Mouse (Mus musculus) spleen, adult 2 months (tissue): ENCODE results near the gene Asxl2. TPM values are rescaled to one million over a fixed set of nuclear protein-coding genes. Genes with fewer than 3 reads are reported as not detected.
"Not testable (repeated sequence)": the region's sequence is repeated elsewhere in the genome, so short reads cannot be mapped to it uniquely, and the experiment has no call there.

Experiments used
- DNase-seq, 2 experiments: peaks; one replicate each; pipeline versions ENCODE4 v3.0.0 to v3.0.0-alpha.2; 2012 to 2021; ENCODE audit warnings: low spot score in 2 of 2, low read depth in 1 of 2
- H3K27ac ChIP-seq: fragments of 200-500 bp; 2 replicates; pipeline ENCODE4 v1.5.1; 2012; ENCODE audit warnings: low read length, inconsistent platforms; ENCODE audit not compliant: insufficient read depth
- H3K27me3 ChIP-seq: fragments of 200-500 bp; 2 replicates; pipeline ENCODE4 v1.6.1; 2012; ENCODE audit warnings: mild to moderate bottlenecking, moderate library complexity, low read length, inconsistent platforms; ENCODE audit not compliant: control insufficient read depth, insufficient read depth
- H3K36me3 ChIP-seq: fragments of 200-500 bp; 2 replicates; pipeline ENCODE4 v1.6.1; 2012; ENCODE audit warnings: mild to moderate bottlenecking, low read length, inconsistent platforms; ENCODE audit not compliant: control insufficient read depth, insufficient read depth
- H3K4me1 ChIP-seq: fragments of 200-500 bp; 2 replicates; pipeline ENCODE4 v1.6.1; 2011; ENCODE audit warnings: inconsistent platforms; ENCODE audit not compliant: control insufficient read depth, insufficient read depth, insufficient read length
- H3K4me3 ChIP-seq: fragments of 200-500 bp; 2 replicates; pipeline ENCODE4 v1.5.1; 2011; ENCODE audit warnings: mild to moderate bottlenecking, inconsistent platforms; ENCODE audit not compliant: insufficient read depth, insufficient read length; ENCODE audit errors: extremely low read depth
- CTCF ChIP-seq: fragments of 200-500 bp; IDR thresholded peaks from 2 replicates; pipeline ENCODE4 v1.5.1; 2011; ENCODE audit warnings: mild to moderate bottlenecking, inconsistent platforms; ENCODE audit not compliant: insufficient read depth, insufficient read length, insufficient replicate concordance; ENCODE audit errors: extremely low read depth
- POLR2A ChIP-seq: fragments of 200-500 bp; IDR thresholded peaks from 2 replicates; pipeline ENCODE4 v1.6.1; 2011; ENCODE audit warnings: low read depth, low read length, inconsistent platforms
- WGBS: fragments of 180-500 bp; shearing (Covaris S2); methylation state at CpG from one replicate; pipeline ENCODE4 v1.1.7; 2018; 5-methylcytosine and 5-hydroxymethylcytosine counted together
- polyA plus RNA-seq: library from polyadenylated mRNA; depleted of rRNA; stranded (reverse); fragments of >200 nt; gene quantifications from 2 replicates; pipeline ENCODE4 v1.2.3, GENCODE M21; 2012

Asxl2 gene
- polyA plus RNA-seq, 1 experiment = 7.1 TPM

DNA sequence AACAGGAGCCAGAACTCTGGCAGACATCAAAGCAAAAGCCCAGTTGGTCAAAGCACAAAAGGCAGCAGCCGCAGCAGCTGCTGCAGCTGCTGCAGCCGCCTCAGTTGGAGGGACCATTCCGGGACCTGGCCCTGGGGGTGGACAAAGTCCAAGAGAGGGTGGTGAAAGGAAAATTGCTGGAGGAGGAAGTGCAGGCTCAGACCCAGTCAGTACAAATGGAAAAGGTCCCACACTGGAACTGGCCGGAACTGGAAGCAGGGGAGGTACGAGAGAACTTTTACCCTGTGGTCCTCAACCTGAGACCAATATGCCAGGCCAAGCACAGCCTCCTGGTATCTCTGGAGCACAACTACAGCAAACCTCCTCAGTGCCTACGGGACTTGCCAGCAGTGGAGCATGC, 73.4 kb downstream of the Asxl2 start:
- WGBS = 96% methylated on average over 6 of the region's 6 CpGs
- Histone ChIP-seq H3K27me3 (no peaks in the 10 kb centered on the region), H3K36me3 (peaks cover 34% of the 10 kb centered on the region), H3K4me3 (no peak overlapping the region), H3K27ac (no peak overlapping the region), H3K4me1 (no peaks in the 10 kb centered on the region)
- TF ChIP-seq POLR2A (no peak), CTCF (no peak)
- no peak for DNase-seq

GRCm38 (mm10) chr12:3518665-3519297, 92.1 kb downstream of the Asxl2 start:
- no peaks in the 10 kb centered on the region for H3K36me3 ChIP-seq
- H3K4me3 ChIP-seq = no peak overlapping the region
- no peak overlapping the region for H3K27ac ChIP-seq
- WGBS = 89% methylated on average over 4 of the region's 4 CpGs
- H3K4me1 ChIP-seq = no peaks in the 10 kb centered on the region
- TF ChIP-seq CTCF = no peak
- TF ChIP-seq POLR2A = no peak
- no peaks in the 10 kb centered on the region for H3K27me3 ChIP-seq
- DNase-seq = no peak

DNA sequence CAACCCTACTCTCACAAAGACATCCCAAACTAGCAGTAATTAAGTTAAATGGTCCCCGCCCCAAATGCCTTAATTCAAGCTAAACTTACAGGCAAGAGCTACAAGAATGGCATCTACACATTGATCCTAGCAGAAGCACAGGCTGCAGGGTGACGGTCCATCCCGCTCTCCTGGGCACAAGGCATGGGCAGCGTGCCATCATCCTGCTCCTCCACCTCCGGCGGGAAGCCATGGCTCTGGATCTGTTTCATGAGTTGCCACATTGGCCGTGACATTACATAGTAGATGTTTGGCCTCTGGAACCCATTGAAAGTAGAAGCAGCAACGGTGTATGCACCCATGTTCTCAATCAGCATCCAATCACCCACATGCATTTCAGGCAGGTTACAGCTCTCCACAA, 95.1 kb downstream of the Asxl2 start:
- 94% methylated on average over 8 of the region's 8 CpGs for WGBS
- H3K27me3 ChIP-seq, H3K4me1 ChIP-seq, H3K4me3 ChIP-seq, DNase-seq, H3K27ac ChIP-seq, H3K36me3 ChIP-seq: not testable (repeated sequence)

DNA sequence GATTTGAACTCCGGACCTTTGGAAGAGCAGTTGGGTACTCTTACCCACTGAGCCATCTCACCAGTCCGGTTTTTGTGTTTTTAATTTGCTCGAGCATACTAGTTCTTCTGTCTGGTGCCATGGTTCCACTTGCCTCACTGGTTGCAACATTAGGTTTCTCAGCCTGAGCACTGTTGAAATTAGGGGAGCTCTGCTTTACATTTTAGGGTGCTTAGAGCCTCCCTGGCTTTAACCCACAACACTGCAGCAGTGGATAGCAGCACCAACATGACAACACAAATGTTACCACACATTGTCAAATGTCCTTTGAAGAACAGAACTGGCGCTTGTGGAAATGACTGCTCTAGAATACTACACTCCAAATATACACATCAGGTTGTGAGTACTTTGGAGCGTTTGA, 98.9 kb downstream of the Asxl2 start:
- Histone ChIP-seq H3K36me3 (no peaks in the 10 kb centered on the region), H3K4me3 (no peak overlapping the region), H3K27me3 (no peaks in the 10 kb centered on the region), H3K4me1 (no peaks in the 10 kb centered on the region), H3K27ac (no peak overlapping the region)
- DNase-seq = no peak
- 88% methylated on average over 5 of the region's 5 CpGs for WGBS
- TF ChIP-seq POLR2A = no peak

DNA sequence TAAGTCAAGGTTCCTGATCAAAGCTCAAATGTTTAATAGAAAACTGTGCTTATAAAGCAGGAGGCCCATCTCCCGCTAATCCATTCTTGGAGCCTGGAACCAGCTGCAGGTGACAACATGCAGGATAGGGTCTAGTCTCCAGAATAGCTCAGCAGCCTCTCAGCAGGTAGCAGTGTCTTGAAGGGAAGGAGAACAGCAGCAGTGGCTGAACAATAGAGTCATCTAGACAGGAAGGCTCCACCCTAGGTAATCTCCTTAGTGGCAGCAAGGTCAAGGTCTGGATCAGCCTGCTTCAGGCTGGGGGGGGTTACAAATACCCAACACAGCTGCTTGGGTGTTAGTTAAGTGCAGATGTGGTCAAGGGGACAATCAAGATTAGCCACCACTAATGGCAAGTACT, 108.8 kb downstream of the Asxl2 start:
- not testable (repeated sequence) for H3K36me3 ChIP-seq, H3K4me1 ChIP-seq, H3K27me3 ChIP-seq, DNase-seq, H3K27ac ChIP-seq, H3K4me3 ChIP-seq
- WGBS = 94% methylated on average over 1 of the region's 1 CpGs

DNA sequence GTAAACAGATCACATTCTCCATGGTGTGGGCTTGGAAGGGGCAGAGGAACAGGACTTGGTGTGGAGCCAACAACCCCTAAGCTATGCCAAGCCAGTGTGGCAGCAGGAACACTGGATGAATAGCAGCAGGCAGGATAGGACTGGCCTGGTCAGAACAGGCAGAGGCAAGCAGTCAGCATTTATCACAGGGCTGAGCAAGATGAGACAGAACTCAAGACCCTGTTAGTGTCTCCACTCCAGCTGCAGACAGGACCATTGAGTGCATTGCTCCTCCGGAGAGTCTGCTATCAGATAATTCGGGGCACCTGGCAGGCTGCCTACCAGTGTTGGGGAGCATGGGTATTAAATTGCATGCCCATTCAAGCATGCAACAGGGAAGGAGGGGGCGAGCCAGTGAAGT, 111.0 kb downstream of the Asxl2 start:
- Histone ChIP-seq H3K4me3 (no peak overlapping the region), H3K27ac (no peak overlapping the region), H3K4me1 (no peaks in the 10 kb centered on the region), H3K27me3 (no peaks in the 10 kb centered on the region), H3K36me3 (no peaks in the 10 kb centered on the region)
- DNase-seq = no peak
- TF ChIP-seq CTCF (no peak), POLR2A (no peak)
- WGBS = 78% methylated on average over 3 of the region's 3 CpGs

GRCm38 (mm10) chr12:3538036-3538435, 111.4 kb downstream of the Asxl2 start:
- WGBS = 85% methylated on average over 1 of the region's 1 CpGs
- no peak for TF ChIP-seq POLR2A
- TF ChIP-seq CTCF = no peak
- Histone ChIP-seq H3K36me3 (no peaks in the 10 kb centered on the region), H3K4me1 (no peaks in the 10 kb centered on the region), H3K27me3 (no peaks in the 10 kb centered on the region), H3K27ac (no peak overlapping the region), H3K4me3 (no peak overlapping the region)
- no peak for DNase-seq
